Mouse (Mus musculus) heart, postnatal 0 days (tissue): ENCODE data around the gene Uts2. TPM values are rescaled to one million over a fixed set of nuclear protein-coding genes. Genes with fewer than 3 reads are reported as not detected.
A peak's percentile ranks its signal among the peaks of the same experiment; 100 is the strongest.

ENCODE experiments used
- ATAC-seq: fragments of 200-750 bp; cut with Nextera tagmentation; 2 replicates; pipeline ENCODE4 v1.8.0; 2017; ENCODE audit warnings: low read depth, moderate number of reproducible peaks, moderate library complexity; ENCODE audit not compliant: insufficient read depth
- DNase-seq: peaks from one replicate; pipeline ENCODE4 v3.0.0-alpha.2; 2016; ENCODE audit warnings: low spot score
- H3K27ac ChIP-seq: fragments of 300-500 bp; sonication (generic); 2 replicates; pipeline ENCODE4 v1.5.1; 2014; ENCODE audit warnings: low read depth, mild to moderate bottlenecking
- H3K27me3 ChIP-seq: fragments of 300-500 bp; sonication (generic); 2 replicates; pipeline ENCODE4 v1.6.1; 2014; ENCODE audit warnings: low read length, mixed read lengths; ENCODE audit not compliant: control insufficient read depth, insufficient read depth
- H3K36me3 ChIP-seq: fragments of 300-500 bp; sonication (generic); replicated peaks from 2 replicates; pipeline ENCODE4 v1.6.1; 2014; ENCODE audit warnings: low read length, mixed read lengths; ENCODE audit not compliant: control insufficient read depth, insufficient read depth
- H3K4me1 ChIP-seq: fragments of 300-500 bp; sonication (generic); 2 replicates; pipeline ENCODE4 v1.6.1; 2014; ENCODE audit warnings: antibody characterized with exemption; ENCODE audit not compliant: control insufficient read depth, insufficient read depth
- H3K4me2 ChIP-seq: fragments of 300-500 bp; sonication (generic); 2 replicates; pipeline ENCODE4 v1.6.1; 2014; ENCODE audit warnings: low read depth, mild to moderate bottlenecking, low read length, moderate library complexity
- H3K4me3 ChIP-seq: fragments of 300-500 bp; sonication (generic); 2 replicates; pipeline ENCODE4 v1.5.1; 2014; ENCODE audit warnings: low read depth, low read length
- H3K9ac ChIP-seq: fragments of 300-500 bp; sonication (generic); replicated peaks from 2 replicates; pipeline ENCODE4 v1.6.1; 2014; ENCODE audit warnings: low read depth, low read length, mixed read lengths
- H3K9me3 ChIP-seq: fragments of 300-500 bp; sonication (generic); replicated peaks from 2 replicates; pipeline ENCODE4 v1.6.1; 2016; ENCODE audit warnings: low read length; ENCODE audit not compliant: control insufficient read depth
- CTCF ChIP-seq: IDR thresholded peaks from 2 replicates; pipeline ENCODE4 v1.5.1; 2016; ENCODE audit warnings: antibody characterized with exemption, control low read depth, low read depth
- EP300 ChIP-seq: IDR thresholded peaks from 2 replicates; pipeline ENCODE4 v1.6.1; 2016; ENCODE audit warnings: antibody characterized with exemption, low read depth
- WGBS: fragments of 180-500 bp; shearing (Covaris S2); extraction: QIAGEN DNeasy Blood & Tissue Kit; methylation state at CpG from one replicate; pipeline ENCODE4 v1.1.7; 2014; 5-methylcytosine and 5-hydroxymethylcytosine counted together
- polyA plus RNA-seq: library from polyadenylated mRNA; unstranded; fragments of >200 nt; fragmentation: Nextera tagmentation; extraction: Ambion mirVana; gene quantifications from 2 replicates; pipeline ENCODE4 v1.2.1, GENCODE M21; 2015
- total RNA-seq: library from RNA; depleted of rRNA; stranded (reverse); fragments of >200 nt; gene quantifications from 2 replicates; pipeline ENCODE4 v1.2.3, GENCODE M21; 2014; ENCODE audit warnings: low replicate concordance

Uts2 gene
- total and polyA plus RNA-seq, 2 experiments from 2014 or later, result not detected

GRCm38 (mm10) chr4:150963711-150964110 lies 33.2 kb upstream of the Uts2 start:
- peaks cover 6% of the 10 kb centered on the region; the same call in 1 of the 2 replicates for H3K4me1 ChIP-seq

GRCm38 (mm10) chr4:150964635-150965554 lies 32.0 kb upstream of the Uts2 start:
- DNase-seq (peak; percentile 73), ATAC-seq (peak; percentile 59; the same call in 1 of the 2 replicates)
- no peak overlapping the region for H3K9ac ChIP-seq
- no peaks in the 10 kb centered on the region for H3K36me3 ChIP-seq
- 10% methylated on average over 25 of the region's 25 CpGs for WGBS
- H3K9me3 ChIP-seq, result no peaks in the 10 kb centered on the region
- no peak overlapping the region for H3K27ac ChIP-seq
- H3K4me2 ChIP-seq, result peak overlapping the region; percentile 61
- TF ChIP-seq EP300, result no peak
- peak; percentile 93 for TF ChIP-seq CTCF
- H3K4me1 ChIP-seq, result peaks cover 6% of the 10 kb centered on the region; the same call in 1 of the 2 replicates
- no peaks in the 10 kb centered on the region for H3K27me3 ChIP-seq
- peak overlapping the region; percentile 33 for H3K4me3 ChIP-seq

More at GRCm38 (mm10) chr4:150963711-150964110, 33.2 kb upstream of the Uts2 start:
- Histone ChIP-seq H3K27me3 (no peaks in the 10 kb centered on the region), H3K9me3 (no peaks in the 10 kb centered on the region), H3K9ac (no peak overlapping the region), H3K4me2 (no peak overlapping the region), H3K36me3 (no peaks in the 10 kb centered on the region), H3K27ac (no peak overlapping the region), H3K4me3 (no peak overlapping the region)
- DNase-seq, result no peak
- no peak for ATAC-seq
- 62% methylated on average over 2 of the region's 2 CpGs for WGBS
- TF ChIP-seq EP300 (no peak), CTCF (no peak)

GRCm38 (mm10) chr4:150965555-150965951 lies 31.3 kb upstream of the Uts2 start:
- no peaks in the 10 kb centered on the region for H3K27me3 ChIP-seq
- DNase-seq, result no peak
- H3K27ac ChIP-seq, result no peak overlapping the region
- WGBS, result 69% methylated on average over 11 of the region's 11 CpGs
- no peaks in the 10 kb centered on the region for H3K36me3 ChIP-seq
- H3K9me3 ChIP-seq, result no peaks in the 10 kb centered on the region
- no peak for ATAC-seq
- H3K4me3 ChIP-seq, result no peak overlapping the region
- H3K4me2 ChIP-seq, result no peak overlapping the region
- no peak overlapping the region for H3K9ac ChIP-seq
- peaks cover 6% of the 10 kb centered on the region; the same call in 1 of the 2 replicates for H3K4me1 ChIP-seq
- TF ChIP-seq CTCF (no peak; the same call in 1 of the 2 replicates), EP300 (no peak)

GRCm38 (mm10) chr4:150966556-150966955 lies 30.3 kb upstream of the Uts2 start:
- WGBS, result 15% methylated on average over 7 of the region's 7 CpGs

GRCm38 (mm10) chr4:150968956-150969355 lies 27.9 kb upstream of the Uts2 start:
- no peak for ATAC-seq
- Histone ChIP-seq H3K4me1 (peaks cover 6% of the 10 kb centered on the region; the same call in 1 of the 2 replicates), H3K9me3 (no peaks in the 10 kb centered on the region), H3K27ac (no peak overlapping the region), H3K4me3 (no peak overlapping the region), H3K36me3 (no peaks in the 10 kb centered on the region), H3K27me3 (no peaks in the 10 kb centered on the region), H3K9ac (no peak overlapping the region), H3K4me2 (no peak overlapping the region)
- WGBS, result 74% methylated on average over 8 of the region's 8 CpGs
- DNase-seq, result no peak
- no peak for TF ChIP-seq CTCF
- no peak for TF ChIP-seq EP300

More at GRCm38 (mm10) chr4:150966556-150966955, 30.3 kb upstream of the Uts2 start:
- H3K9me3 ChIP-seq, result no peaks in the 10 kb centered on the region
- H3K4me1 ChIP-seq, result peaks cover 6% of the 10 kb centered on the region; the same call in 1 of the 2 replicates
- no peak overlapping the region for H3K4me3 ChIP-seq
- H3K9ac ChIP-seq, result no peak overlapping the region
- no peak overlapping the region for H3K27ac ChIP-seq
- no peaks in the 10 kb centered on the region for H3K27me3 ChIP-seq
- no peaks in the 10 kb centered on the region for H3K36me3 ChIP-seq
- ATAC-seq (no peak), DNase-seq (peak; percentile 39)
- TF ChIP-seq CTCF (peak; percentile 64), EP300 (no peak)
- no peak overlapping the region for H3K4me2 ChIP-seq
